Mouse (Mus musculus) C2C12 (cell line): ENCODE measurements around the gene Gm10142.

Experiments used
- CEBPB ChIP-seq: IDR thresholded peaks from one replicate; pipeline ENCODE4 v1.6.1; 2011; ENCODE audit warnings: low read depth, mild to moderate bottlenecking, control low read depth, moderate library complexity
- CTCF ChIP-seq: IDR thresholded peaks from one replicate; pipeline ENCODE4 v1.5.1; 2011; ENCODE audit not compliant: control insufficient read depth, insufficient read depth, insufficient read length
- FOSL1 ChIP-seq: IDR thresholded peaks from one replicate; pipeline ENCODE4 v1.8.0; 2011; ENCODE audit warnings: mild to moderate bottlenecking, low read length; ENCODE audit not compliant: poor library complexity, insufficient read depth, severe bottlenecking
- MAX ChIP-seq: IDR thresholded peaks from one replicate; pipeline ENCODE4 v1.6.1; 2011; ENCODE audit warnings: mild to moderate bottlenecking, control low read depth
- MYOG ChIP-seq: IDR thresholded peaks from one replicate; pipeline ENCODE4 v1.6.1; 2011; ENCODE audit not compliant: control insufficient read depth, insufficient read length; ENCODE audit errors: extremely low read depth
- USF1 ChIP-seq: IDR thresholded peaks from one replicate; pipeline ENCODE4 v1.6.1; 2011; ENCODE audit warnings: low read depth, mild to moderate bottlenecking, control low read depth, moderate library complexity

DNA sequence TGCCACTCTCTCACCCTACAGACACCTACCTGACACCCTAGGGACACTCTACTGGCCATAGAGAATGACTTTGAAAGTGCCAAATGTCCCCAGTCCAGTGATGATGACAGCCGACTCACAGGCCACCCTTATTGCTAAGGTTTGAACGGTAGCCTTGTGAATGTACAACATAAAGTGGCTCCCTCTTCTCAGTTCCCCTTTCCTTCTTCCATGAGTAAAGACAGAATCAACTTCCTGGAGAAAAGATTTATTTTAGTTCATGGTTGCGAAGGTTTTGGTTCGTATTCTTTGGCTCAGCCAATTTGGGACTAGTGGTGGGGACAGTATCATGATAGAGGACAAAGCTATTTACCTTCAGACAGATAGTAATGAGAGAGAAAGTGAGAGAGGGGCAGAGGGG, 23.3 kb downstream of the Gm10142 start:
- TF ChIP-seq USF1, result no peak
- no peak for TF ChIP-seq CTCF
- TF ChIP-seq CEBPB, result no peak
- no peak for TF ChIP-seq MYOG
- no peak for TF ChIP-seq MAX
- no peak for TF ChIP-seq FOSL1
